Mouse (Mus musculus) right cerebral cortex, adult 2 months (tissue): ENCODE measurements around the gene Arid1b.

Experiments
- DNase-seq, 2 experiments: peaks; one replicate each; pipeline ENCODE4 v3.0.0; 2021 to 2022; ENCODE audit warnings: low spot score in 2 of 2

Gene Arid1b

GRCm38 (mm10) chr17:4993840-4994503, at the start of gene Arid1b:
Gene Arid1b, plus strand, starts transcription at chr17:4994332.
- DNase-seq: peak; percentile 71 to 75

GRCm38 (mm10) chr17:4945311-4945751, 48.8 kb upstream of the Arid1b start:
- DNase-seq: no peak

GRCm38 (mm10) chr17:4945871-4946331, 48.2 kb upstream of the Arid1b start:
- DNase-seq: peak in 1 of 2 experiments; percentile 2

GRCm38 (mm10) chr17:4946421-4946974, 47.6 kb upstream of the Arid1b start:
- no peak for DNase-seq

GRCm38 (mm10) chr17:4947013-4947412, 47.1 kb upstream of the Arid1b start:
- DNase-seq: no peak

GRCm38 (mm10) chr17:4947439-4947838, 46.7 kb upstream of the Arid1b start:
- no peak for DNase-seq

GRCm38 (mm10) chr17:4948501-4948900, 45.6 kb upstream of the Arid1b start:
- DNase-seq: no peak

GRCm38 (mm10) chr17:4954431-4954830, 39.7 kb upstream of the Arid1b start:
- DNase-seq: no peak

- DNase-seq: no peak
These were observed 29.8 kb upstream of the Arid1b start for GRCm38 (mm10) chr17:4964192-4964877.

GRCm38 (mm10) chr17:4967201-4967600, 26.9 kb upstream of the Arid1b start:
- no peak for DNase-seq

GRCm38 (mm10) chr17:4968035-4968434, 26.1 kb upstream of the Arid1b start:
- DNase-seq: no peak

- DNase-seq: no peak
These were observed 25.3 kb upstream of the Arid1b start for GRCm38 (mm10) chr17:4968878-4969277.

GRCm38 (mm10) chr17:4972261-4972660, 21.9 kb upstream of the Arid1b start:
- DNase-seq: no peak

- DNase-seq: peak in 1 of 2 experiments; percentile 50
These were observed 19.4 kb upstream of the Arid1b start for GRCm38 (mm10) chr17:4974736-4975135.

- DNase-seq: no peak
These were observed 14.0 kb upstream of the Arid1b start for GRCm38 (mm10) chr17:4980151-4980550.

GRCm38 (mm10) chr17:4982819-4983218, 11.3 kb upstream of the Arid1b start:
- DNase-seq: no peak

GRCm38 (mm10) chr17:4984691-4985090, 9.4 kb upstream of the Arid1b start:
- DNase-seq: no peak

GRCm38 (mm10) chr17:4990911-4991560, 3.1 kb upstream of the Arid1b start:
- DNase-seq: no peak

- DNase-seq: no peak
These were observed 2.5 kb upstream of the Arid1b start for GRCm38 (mm10) chr17:4991600-4991999.

GRCm38 (mm10) chr17:4993497-4993839, 664 bp upstream of the Arid1b start:
- DNase-seq: no peak

- no peak for DNase-seq
These were observed 326 bp downstream of the Arid1b start for GRCm38 (mm10) chr17:4994504-4994812.

GRCm38 (mm10) chr17:4994813-4995560, 855 bp downstream of the Arid1b start:
- peak in 1 of 2 experiments; percentile 51 for DNase-seq
